Mouse (Mus musculus) v-Abl transformed pro-B cells (cell line): ENCODE results near the gene Brinp1.

Source experiments
- in situ Hi-C, 2 experiments: fragments of 400-800 bp; cut with MboI; formaldehyde crosslinking; loops; one replicate each; pipeline ENCODE4 v1.15.1; 2025; ENCODE audit not compliant: unreplicated experiment in 2 of 2

Gene Brinp1

GRCm38 (mm10) chr4:68954322-68954901, at the start of gene Brinp1:
Brinp1 (minus strand) TSS chr4:68954397.
- in situ Hi-C loops, result no loop called here

GRCm38 (mm10) chr4:68957265-68957664, 3.1 kb upstream of the Brinp1 start:
- in situ Hi-C loops, result no loop called here

GRCm38 (mm10) chr4:68955621-68956020, 1.4 kb upstream of the Brinp1 start:
- in situ Hi-C loops, result no loop called here

GRCm38 (mm10) chr4:68953667-68954321, 403 bp downstream of the Brinp1 start:
- in situ Hi-C loops, result no loop called here

GRCm38 (mm10) chr4:68953131-68953551, 1.1 kb downstream of the Brinp1 start:
- in situ Hi-C loops, result no loop called here

GRCm38 (mm10) chr4:68950556-68950955, 3.6 kb downstream of the Brinp1 start:
- in situ Hi-C loops, result no loop called here

GRCm38 (mm10) chr4:68942938-68943337, 11.3 kb downstream of the Brinp1 start:
- in situ Hi-C loops, result no loop called here

- in situ Hi-C loops, result no loop called here
These were observed 24.2 kb downstream of the Brinp1 start for GRCm38 (mm10) chr4:68930022-68930421.

- in situ Hi-C loops, result no loop called here
These were observed 28.1 kb downstream of the Brinp1 start for GRCm38 (mm10) chr4:68926091-68926490.

GRCm38 (mm10) chr4:68922944-68923343, 31.3 kb downstream of the Brinp1 start:
- in situ Hi-C loops, result no loop called here

- in situ Hi-C loops, result no loop called here
These were observed 31.7 kb downstream of the Brinp1 start for GRCm38 (mm10) chr4:68922504-68922903.

- in situ Hi-C loops, result no loop called here
These were observed 34.1 kb downstream of the Brinp1 start for GRCm38 (mm10) chr4:68920127-68920526.

GRCm38 (mm10) chr4:68910942-68911341, 43.3 kb downstream of the Brinp1 start:
- in situ Hi-C loops, result no loop called here

- in situ Hi-C loops, result no loop called here
These were observed 47.6 kb downstream of the Brinp1 start for GRCm38 (mm10) chr4:68906417-68907210.

- in situ Hi-C loops, result no loop called here
These were observed 63.7 kb downstream of the Brinp1 start for GRCm38 (mm10) chr4:68890526-68890925.

- in situ Hi-C loops, result no loop called here
These were observed 67.9 kb downstream of the Brinp1 start for GRCm38 (mm10) chr4:68886276-68886675.

GRCm38 (mm10) chr4:68872028-68872427, 82.2 kb downstream of the Brinp1 start:
- in situ Hi-C loops, result no loop called here

- in situ Hi-C loops, result no loop called here
These were observed 88.9 kb downstream of the Brinp1 start for GRCm38 (mm10) chr4:68865135-68865767.

GRCm38 (mm10) chr4:68864668-68865067, 89.5 kb downstream of the Brinp1 start:
- in situ Hi-C loops, result no loop called here

- in situ Hi-C loops, result no loop called here
These were observed 97.3 kb downstream of the Brinp1 start for GRCm38 (mm10) chr4:68856868-68857267.

- in situ Hi-C loops, result no loop called here
These were observed 104.5 kb downstream of the Brinp1 start for GRCm38 (mm10) chr4:68849671-68850070.
